Mouse (Mus musculus) adrenal gland, adult 8-10 months (tissue): ENCODE results near the gene Olfm2. TPM values are rescaled to one million over a fixed set of nuclear protein-coding genes. Genes with fewer than 3 reads are reported as not detected.
"Not testable (repeated sequence)": the region's sequence is repeated elsewhere in the genome, so short reads cannot be mapped to it uniquely, and the experiment has no call there.

Experiments used
- DNase-seq: peaks from one replicate; pipeline ENCODE4 v3.0.0; 2022
- total RNA-seq, 4 experiments: library from RNA; stranded (reverse); gene quantifications; 2 replicates each; pipeline ENCODE4 v1.2.4; 2022

Gene Olfm2
- total RNA-seq, 4 experiments from 2014 or later: 0.42 to 1.1 (median 0.71) TPM

- no peak for DNase-seq
Observed at GRCm38 (mm10) chr9:20696107-20696712, 49.9 kb downstream of the Olfm2 start.

DNA sequence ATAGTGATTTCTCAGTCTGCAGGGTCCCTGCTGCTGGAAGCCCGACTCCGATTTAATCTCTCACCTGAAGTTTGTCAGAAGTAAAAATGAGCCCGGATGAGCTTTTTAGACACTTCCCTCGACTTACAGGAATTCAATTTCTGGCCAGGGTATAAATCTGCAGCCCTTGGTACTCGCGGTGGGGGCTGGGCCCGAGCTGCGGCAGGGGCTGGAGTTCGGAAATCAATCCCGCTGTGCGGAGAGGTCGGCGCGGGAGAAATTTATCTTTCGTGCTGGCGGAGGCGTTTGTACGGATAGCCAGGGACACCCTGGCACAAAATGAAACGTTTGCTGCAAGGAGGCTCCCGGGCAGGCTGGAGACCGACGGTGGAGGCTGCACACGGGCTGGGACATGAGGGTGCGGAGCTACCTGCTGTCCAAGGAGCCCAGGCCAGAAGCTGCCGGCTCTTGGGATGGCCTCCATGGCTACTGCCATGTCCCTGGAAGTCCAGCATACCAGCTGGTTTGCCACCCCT lies 51.4 kb downstream of the Olfm2 start:
- no peak for DNase-seq

DNA sequence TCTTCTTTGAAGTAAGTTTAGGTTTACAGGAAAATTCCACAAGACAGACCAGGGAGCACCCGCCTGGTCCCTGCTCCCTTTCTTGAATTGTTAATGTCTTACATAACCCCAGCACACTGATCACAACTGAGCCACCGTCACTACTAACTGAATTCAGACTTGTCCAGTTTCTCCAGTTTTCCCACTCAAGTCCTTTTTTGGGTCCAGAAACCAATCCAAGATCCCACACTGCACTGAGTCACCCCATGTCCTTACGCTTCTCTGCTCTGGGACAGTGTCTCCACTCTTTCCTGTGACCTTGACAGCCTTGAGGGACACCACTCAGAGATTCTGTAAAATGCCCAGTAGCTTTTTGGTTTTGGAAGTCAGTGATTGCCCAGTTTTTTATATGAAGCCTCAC lies 53.3 kb downstream of the Olfm2 start:
- DNase-seq: no peak

- DNase-seq: not testable (repeated sequence)
Observed at GRCm38 (mm10) chr9:20690449-20690848, 55.7 kb downstream of the Olfm2 start.

- no peak for DNase-seq
Observed at GRCm38 (mm10) chr9:20689913-20690312, 56.2 kb downstream of the Olfm2 start.

DNA sequence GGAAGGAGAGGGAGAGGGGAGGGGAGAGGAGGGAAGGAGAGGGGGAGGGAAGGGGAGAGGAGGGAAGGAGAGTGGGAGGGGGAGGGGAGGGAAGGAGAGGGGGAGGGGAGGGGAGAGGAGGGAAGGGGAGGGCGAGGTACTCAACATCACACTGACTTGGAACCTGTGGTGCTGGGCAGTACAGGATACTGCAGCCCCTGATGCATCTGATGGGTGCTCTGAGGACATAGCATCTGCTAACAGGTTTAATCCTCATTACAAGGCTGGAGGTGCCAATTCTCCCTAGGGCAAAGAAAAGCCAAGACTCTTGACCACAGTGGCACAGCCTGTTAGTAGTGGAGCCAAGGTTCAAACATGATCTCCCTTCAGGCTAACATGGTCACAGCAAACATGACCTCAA lies 56.7 kb downstream of the Olfm2 start:
- no peak for DNase-seq

- DNase-seq: no peak
Observed at GRCm38 (mm10) chr9:20685081-20685861, 60.9 kb downstream of the Olfm2 start.

- no peak for DNase-seq
Observed at GRCm38 (mm10) chr9:20682389-20682722, 63.8 kb downstream of the Olfm2 start.

DNA sequence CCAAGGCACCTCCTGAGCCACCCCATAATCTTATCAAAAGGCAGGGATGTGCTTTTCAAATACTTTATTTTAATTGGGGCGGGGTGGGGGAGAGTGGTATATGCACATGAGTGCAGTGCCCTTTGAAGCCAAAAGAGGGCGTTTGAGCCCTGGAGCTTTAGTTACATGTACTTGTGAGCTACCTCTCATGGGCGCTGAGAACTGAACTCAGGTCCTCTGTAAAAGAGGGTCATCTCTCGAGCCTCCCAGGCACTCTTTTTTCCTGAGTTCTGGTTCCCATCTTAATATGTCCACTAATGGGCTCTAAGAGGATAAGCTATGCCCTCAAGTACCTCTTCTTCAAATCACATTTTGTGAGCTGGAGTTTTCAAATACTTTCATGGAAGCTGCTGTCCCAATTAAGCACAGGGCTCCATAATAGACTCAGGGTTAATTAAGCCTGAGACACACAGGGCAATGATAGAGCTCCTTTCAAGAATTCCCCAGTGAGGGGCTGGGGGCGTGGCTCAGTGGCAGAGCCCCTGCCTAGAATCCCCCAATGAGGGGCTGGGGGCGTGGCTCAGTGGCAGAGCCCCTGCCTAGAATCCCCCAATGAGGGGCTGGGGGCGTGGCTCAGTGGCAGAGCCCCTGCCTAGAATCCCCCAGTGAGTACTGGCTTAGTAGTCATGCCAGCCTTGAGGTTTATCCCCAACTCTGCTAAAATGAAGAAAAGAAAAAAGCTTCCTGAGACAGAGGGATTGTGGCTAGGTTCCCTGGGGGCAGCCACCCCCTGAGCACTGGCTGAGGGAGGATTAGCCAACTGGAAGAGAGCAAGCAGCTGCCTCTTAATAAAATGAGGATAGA lies 64.4 kb downstream of the Olfm2 start:
- DNase-seq: no peak

DNA sequence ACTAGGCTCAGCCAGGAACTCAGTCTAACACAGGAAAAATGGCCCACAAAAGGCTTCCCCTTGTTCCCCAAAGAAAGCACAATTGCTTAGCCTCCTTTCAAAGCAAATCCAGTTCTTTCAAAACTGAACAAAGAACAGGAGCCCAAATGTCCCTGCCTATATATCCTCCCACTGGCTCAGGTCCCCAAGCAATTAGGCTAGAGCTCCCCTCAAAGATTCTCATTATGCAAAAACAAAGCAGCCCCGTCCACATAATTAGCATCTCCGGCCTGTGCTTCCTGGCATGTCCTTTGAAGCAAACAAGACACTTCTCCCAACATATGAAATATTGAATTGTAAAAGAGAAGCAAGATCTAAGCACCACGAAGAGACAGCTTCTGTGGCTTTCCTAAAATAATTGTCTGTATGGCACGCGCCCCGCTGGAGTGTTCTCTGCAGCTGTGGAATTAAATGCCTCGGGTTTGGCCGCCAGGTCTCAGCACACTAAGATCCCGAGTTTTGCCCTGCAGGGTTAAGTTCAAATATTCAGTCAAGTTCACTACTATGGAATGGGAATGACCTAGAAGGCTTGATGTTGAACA lies 65.7 kb downstream of the Olfm2 start:
- DNase-seq: no peak

GRCm38 (mm10) chr9:20677892-20678291 lies 68.3 kb downstream of the Olfm2 start:
- DNase-seq: no peak

- no peak for DNase-seq
Observed at GRCm38 (mm10) chr9:20672047-20672446, 74.1 kb downstream of the Olfm2 start.

GRCm38 (mm10) chr9:20668065-20668464 lies 78.1 kb downstream of the Olfm2 start:
- no peak for DNase-seq

DNA sequence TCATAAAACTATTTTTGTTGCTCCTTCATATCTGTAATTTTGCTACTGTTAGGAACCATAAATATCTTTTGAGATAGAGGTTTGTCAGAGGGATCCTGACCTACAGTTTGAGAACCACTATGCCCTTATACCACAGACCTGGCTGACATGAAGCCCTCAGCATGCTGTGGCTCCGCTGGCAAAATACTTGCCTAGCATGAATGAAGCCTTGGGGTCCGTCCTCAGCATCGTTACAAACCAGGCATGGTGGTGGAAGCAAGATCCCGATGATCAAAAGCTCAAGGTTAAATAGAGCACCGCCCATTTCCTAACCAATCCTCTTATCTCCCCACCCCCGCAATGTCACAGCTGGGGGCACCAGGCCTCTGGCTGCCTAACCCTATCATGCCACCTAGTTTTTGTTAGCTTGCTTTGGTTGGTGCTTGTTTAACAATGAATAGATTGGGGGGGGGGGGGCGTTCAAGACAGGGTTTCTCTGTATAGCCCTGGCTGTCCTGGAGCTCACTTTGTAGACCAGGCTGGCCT lies 79.6 kb downstream of the Olfm2 start:
- DNase-seq: no peak

DNA sequence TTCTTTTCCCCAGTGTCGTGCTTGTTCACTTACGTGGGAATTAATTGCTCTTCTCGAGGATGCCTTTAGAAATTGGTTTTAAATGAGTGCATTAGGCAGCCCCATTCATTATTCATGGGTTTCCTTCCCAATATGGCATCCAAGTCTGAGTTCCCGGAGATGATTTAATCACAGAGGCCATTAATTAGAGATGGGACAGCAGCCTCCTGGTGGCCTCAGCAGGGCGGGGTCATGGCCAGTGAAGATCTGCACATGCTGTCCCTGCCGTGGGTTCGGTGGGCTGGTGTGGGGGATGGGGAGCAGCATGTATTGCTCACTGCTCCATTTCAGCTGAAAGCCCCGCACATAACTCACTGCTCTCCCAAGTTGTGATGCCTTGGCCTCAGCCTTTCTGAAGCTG lies 80.2 kb downstream of the Olfm2 start:
- DNase-seq: no peak

DNA sequence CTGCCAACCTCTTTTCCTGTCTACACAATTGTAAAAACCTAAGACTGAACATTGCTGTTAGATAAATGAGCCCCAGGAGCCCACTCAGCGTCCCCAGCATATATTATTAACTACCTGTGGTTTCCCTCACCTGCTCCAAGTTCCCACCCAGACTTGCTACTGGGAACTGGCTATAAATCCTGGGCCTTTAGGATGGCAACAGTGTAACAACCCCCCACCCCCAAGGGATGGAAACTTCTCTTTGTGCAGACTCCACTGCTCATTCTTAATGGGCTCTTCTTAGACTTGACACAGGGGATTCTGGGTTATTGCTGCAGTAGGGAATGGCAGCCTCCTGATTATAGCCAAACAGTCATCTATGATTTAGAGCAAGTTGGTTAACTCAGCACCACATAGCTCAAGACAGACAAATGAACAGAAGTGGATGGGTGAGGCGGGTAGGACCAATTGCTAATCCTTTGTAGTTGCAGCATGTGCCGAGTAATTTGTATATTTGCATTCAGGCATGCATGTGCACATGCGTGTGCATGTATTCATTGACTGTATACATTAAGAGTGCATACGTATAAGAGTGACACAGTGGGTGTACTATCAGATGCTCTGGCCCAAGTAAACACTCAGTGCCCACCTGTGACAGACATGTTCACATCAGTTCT lies 81.0 kb downstream of the Olfm2 start:
- no peak for DNase-seq

GRCm38 (mm10) chr9:20664366-20664765 lies 81.8 kb downstream of the Olfm2 start:
- DNase-seq: no peak

DNA sequence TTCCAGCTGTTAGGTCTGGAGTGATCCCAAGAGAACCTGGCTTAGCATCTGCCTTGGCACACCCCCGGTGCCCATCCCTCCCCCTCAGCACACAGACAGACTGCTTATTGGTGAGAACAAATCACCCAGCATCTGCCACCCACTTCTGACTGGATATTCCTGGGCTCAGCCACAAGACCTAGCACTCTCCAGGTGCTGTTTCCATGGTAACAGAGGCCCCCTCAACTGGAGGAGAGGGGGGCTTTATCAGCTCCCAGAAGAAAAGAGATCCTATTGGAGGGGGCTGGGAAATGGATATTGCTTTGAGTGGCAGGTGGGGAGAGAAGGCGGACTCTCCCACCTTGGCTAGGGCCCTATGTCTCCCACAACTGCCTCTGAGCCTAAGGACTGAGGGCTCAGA lies 82.2 kb downstream of the Olfm2 start:
- DNase-seq: no peak

GRCm38 (mm10) chr9:20662874-20663273 lies 83.3 kb downstream of the Olfm2 start:
- DNase-seq: no peak

DNA sequence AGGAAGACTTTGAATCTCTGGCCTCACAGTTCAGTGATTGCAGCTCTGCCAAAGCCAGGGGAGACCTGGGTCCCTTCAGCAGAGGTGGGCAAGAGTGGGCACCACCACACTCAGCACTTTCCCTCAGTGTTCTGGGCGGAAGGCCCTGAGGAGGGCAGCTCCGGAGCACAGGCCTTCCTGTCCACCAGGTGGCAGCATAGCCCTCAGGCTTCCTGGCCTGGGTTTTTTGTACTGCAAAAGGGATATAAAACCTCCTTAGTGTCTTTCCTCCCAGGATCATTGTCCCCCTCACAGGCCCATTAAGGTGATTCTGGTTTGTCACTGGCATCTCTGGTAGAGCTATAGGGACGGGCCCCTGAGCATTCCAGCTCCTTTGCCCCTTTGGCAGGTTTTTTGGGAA lies 83.8 kb downstream of the Olfm2 start:
- DNase-seq: no peak

DNA sequence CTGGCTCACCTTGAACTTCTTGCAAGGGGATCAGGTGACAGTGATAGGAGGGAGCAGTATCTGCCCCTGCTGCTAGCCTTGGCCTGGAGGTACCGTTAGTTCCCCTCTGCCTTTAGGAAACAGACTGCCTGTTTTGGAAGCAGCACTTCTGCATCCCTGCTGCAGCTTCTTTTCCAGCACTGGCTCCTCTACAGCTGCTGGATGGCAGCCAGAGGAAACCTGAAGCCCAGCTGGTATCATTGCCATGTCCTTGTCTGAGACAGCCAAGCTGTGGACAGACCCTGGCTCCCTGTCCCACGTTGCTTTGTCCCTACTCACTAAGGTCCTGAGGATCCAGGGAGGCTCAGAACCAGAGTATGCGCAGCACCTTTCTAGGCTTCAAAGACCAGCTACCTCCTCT lies 88.6 kb downstream of the Olfm2 start:
- DNase-seq: peak; percentile 57

GRCm38 (mm10) chr9:20653859-20654258 lies 92.3 kb downstream of the Olfm2 start:
- no peak for DNase-seq
